Mouse (Mus musculus) splenic B cell, adult 2 months (primary cell): ENCODE data around the gene Crcp.

Experiments
- DNase-seq: peaks from one replicate; pipeline ENCODE4 v3.0.0-alpha.2; 2011; ENCODE audit warnings: low read depth, low spot score
- H3K27me3 ChIP-seq: 2 replicates; pipeline ENCODE4 v1.6.1; 2012; ENCODE audit warnings: mild to moderate bottlenecking, low read length, moderate library complexity, mixed read lengths; ENCODE audit not compliant: control insufficient read depth, poor library complexity, insufficient read depth, severe bottlenecking
- H3K36me3 ChIP-seq: 2 replicates; pipeline ENCODE4 v1.6.1; 2012; ENCODE audit warnings: mild to moderate bottlenecking, low read length, moderate library complexity, mixed read lengths; ENCODE audit not compliant: control insufficient read depth, poor library complexity, insufficient read depth, severe bottlenecking

Crcp gene

DNA sequence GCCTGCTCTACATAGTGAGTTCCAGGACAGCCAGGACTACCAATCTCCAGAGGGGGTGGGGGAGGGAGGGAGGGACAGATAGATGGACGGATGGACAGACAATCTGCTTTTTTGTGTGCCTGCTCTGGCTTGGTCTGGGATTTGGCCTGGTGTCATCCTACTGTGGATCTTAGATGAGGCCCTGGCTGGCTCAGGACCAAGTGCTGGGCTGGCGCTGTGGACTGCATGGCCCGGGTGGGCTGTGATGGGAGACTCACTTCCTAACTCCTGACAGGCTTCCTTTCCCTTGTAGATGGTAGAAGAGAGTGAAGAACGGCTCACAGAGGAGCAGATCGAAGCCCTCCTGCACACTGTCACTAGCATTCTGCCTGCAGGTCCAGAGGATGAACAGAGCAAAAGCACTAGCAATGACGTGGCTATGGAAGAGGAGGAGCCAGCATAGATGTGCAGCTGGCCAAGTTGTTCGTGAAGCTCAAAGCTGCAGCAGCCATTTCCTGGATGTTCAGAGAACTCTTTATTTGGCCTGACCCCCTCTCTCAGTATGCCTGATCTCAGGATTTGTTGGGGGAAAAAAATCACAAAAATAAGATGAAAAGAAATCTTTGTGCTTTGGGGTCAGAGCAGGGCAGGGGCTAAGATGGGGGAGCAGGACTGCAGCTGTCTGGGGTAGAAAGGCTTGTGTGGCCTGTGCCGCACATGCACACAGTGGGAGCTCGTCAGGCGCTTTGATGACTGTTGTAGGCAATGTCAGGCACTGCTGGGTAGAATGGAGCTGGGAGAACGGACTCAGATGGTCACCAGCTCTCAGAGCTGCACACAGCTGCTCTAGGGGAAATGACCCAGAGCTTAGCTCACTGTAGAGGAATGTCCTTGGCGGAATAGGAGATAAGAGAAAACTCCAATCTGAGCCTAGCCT is 30.6 kb downstream of the Crcp start:
- DNase-seq = no peak
- peaks cover 4% of the 10 kb centered on the region; the same call in 1 of the 2 replicates for H3K36me3 ChIP-seq
- H3K27me3 ChIP-seq = no peaks in the 10 kb centered on the region

DNA sequence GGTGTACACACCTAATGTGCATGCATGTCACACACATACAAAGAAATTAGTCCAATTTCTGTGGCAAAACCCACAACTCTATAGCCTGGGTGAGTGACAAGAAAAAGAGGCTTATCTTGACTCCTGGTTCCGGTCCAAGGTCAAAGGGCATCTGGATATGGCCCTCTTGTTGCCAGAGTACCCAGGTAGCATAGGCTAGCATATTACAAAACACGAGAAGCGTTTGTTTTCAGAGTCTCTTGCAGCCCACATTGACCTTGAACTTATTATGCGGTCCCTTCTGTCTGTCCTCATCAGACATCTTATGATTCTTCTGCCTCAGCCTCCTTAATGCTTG is 31.2 kb downstream of the Crcp start:
- H3K27me3 ChIP-seq = no peaks in the 10 kb centered on the region
- H3K36me3 ChIP-seq = peaks cover 4% of the 10 kb centered on the region; the same call in 1 of the 2 replicates
- DNase-seq = no peak

DNA sequence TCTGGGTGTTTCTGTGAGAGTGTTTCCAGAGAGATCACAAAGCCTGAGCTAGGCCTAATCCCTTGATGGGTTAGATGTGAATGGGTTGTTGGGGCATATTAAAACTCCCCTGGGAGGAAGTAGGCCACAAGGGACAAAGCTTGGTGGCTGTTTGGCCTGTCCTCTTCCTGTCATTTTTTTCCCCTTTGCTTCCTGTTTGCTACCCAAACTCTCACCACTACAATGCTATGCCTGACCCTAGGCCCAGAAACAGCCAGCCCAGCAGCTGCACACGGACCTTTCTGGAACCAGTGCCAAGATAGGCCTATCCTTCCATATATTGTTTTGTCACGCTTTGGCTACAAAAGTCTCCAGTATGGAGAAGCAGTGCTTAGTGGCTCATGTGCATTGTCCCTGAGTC is 33.0 kb downstream of the Crcp start:
- DNase-seq = peak; percentile 79
- no peaks in the 10 kb centered on the region for H3K27me3 ChIP-seq
- peaks cover 4% of the 10 kb centered on the region; the same call in 1 of the 2 replicates for H3K36me3 ChIP-seq

DNA sequence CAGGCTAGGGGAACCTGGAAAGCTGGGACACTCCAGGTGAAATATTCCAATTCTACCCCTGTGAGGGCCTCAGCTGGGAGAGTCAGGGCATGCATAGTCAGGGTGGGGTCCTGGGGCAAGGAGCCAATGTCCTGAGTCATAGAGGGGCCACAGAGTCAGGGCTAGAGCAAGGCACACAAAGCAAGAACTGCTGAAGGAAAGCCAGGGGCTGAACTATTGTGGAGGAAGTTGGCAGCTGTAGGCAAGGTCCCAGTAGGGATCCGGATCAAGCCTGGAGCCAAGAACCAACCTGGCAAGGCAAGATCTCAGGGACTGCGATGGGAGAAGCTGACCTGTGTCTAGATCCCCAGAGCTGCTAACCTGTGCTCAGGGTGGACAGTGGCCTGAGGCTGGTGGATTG is 34.7 kb downstream of the Crcp start:
- no peak for DNase-seq
- Histone ChIP-seq H3K27me3 (no peaks in the 10 kb centered on the region), H3K36me3 (peaks cover 4% of the 10 kb centered on the region; the same call in 1 of the 2 replicates)

DNA sequence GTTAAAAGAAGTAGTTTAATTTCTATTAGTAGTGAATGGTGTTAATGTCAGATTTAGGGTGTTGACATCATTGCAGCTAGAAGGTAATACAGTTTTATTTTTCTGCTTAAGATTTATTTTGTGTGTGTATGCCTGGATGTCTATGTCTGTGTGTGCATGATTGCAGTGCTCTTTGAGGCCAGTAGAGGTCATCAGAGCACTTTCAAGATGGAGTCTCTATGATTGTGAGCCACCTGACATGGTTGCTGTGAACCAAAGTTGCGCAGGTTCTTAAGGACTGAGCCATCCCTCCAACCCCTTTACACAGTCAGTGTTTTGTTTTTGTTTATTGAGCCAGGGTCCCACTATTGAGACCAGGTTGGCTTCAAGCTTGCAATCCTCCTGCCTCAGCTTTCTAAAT is 36.5 kb downstream of the Crcp start:
- DNase-seq = peak; percentile 56
- H3K36me3 ChIP-seq = no peaks in the 10 kb centered on the region
- H3K27me3 ChIP-seq = no peaks in the 10 kb centered on the region

DNA sequence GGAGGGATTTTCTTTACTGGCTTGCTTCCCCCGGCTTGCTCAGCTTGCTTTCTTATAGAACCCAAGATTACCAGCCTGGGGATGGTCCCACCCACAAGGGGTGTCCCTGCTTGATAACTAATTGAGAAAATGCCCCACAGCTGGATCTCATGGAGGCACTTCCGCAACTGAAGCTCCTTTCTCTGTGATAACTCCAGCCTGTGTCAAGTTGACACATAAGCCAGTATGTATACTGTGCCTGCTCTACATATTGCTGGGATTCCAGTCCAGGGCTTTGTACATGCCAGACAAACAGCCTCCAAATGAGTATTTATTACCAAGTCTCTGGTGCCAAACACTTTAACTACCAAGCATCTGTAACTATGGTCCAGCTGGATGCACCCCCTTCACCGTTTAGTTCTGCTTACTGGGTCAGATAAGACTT is 38.8 kb downstream of the Crcp start:
- no peak for DNase-seq
- Histone ChIP-seq H3K36me3 (no peaks in the 10 kb centered on the region), H3K27me3 (no peaks in the 10 kb centered on the region)

DNA sequence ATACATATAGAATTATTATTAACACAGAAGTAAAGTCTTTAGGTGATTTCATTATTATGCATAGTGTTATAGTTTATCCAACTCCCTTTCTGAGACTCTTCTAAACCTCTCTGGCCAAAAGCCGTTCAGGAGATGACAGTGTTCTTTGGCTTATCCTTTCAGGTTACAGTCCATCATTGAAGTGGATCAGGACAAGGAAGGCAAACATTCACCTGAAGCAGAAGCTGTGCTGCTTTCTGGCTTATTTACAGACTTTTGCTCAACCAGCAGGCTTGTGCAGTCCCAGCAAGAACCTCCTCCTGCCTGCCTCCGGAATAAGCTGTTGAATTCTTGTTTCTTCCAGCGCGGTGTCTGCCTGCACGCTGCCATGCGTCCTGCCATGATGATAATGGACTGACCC is 43.9 kb downstream of the Crcp start, which contains the start of gene Tpst1:
Gene Tpst1, plus strand, starts transcription at position 301 of the 400 bp plus-strand sequence.
- Histone ChIP-seq H3K27me3 (no peaks in the 10 kb centered on the region), H3K36me3 (no peaks in the 10 kb centered on the region)
- no peak for DNase-seq

DNA sequence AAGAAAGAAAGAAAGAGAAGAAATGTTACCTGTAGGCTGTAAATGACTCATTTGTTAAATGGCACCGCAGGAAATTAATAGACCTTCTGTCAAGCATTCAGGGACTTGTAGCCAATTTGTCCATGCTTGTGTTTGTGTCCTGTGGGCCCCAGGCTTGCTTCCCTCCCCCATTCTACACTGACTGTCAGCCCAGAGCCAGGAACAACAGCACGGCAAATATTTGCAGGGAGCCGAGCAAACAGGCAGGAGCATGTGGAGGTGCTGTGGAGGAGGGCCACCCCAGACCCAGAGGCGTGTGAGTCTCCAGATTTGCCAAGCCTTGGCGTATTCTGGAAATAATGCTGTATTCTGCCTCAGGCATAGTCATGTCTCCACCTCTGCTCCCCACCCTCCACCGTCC is 45.4 kb downstream of the Crcp start:
- DNase-seq = no peak

DNA sequence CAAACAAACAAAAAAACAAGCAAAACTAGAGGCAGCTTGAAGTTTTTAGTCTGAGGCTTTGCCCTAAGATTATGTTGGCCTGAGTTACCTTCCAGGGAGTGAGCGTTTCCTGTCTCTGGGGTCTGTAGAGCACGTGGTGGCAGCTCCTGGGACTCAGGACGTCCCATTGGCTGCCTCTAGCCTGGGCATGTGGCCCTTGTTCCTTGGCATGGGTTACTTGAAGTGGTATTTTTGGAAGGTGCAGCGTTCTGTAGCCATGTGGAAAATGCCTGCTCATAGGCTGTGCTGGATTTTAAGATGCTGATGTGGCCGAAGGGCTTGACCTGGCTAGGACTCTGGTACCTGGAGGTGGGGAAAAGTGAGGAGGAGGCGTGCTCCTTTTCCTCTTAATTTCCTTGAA is 47.3 kb downstream of the Crcp start:
- Histone ChIP-seq H3K36me3 (no peaks in the 10 kb centered on the region), H3K27me3 (no peaks in the 10 kb centered on the region)
- DNase-seq = no peak

More for the DNA sequence above, 45.4 kb downstream of the Crcp start:
- no peaks in the 10 kb centered on the region for H3K36me3 ChIP-seq
- no peaks in the 10 kb centered on the region for H3K27me3 ChIP-seq

DNA sequence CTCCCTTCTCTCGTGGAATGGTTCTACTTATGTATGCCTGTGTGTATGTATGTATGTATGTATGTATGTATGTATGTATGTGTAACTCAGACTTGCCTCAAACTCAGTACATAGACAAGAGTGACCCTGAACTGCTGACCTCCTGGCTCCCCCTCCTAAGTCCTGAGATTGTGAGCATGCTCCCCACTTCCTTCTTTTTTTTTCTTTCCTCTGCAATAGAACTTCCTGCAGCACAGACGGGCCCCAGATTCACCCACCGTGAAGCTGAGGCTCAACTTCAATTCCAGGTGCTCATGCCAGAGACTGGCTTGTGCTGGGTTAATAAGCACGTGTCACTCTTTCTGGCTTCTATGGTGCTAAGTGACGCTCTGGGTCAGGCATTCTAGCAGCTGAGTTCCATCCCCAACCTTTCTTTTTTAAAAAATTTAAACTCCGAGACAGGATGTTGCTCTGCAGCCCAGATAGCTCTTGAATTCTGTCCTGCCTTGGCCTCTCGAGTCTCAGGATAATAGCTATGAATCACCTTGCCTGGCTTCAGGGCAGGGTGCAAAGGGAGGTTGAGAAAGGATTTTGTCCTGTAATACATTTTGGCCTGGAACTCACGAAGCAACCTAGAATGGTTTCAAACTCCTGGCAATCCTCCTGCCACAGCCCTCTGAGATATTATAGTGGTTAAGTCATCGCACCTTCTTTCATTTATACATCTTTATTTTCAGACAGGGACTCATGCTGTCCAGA is 49.2 kb downstream of the Crcp start:
- Histone ChIP-seq H3K27me3 (no peaks in the 10 kb centered on the region), H3K36me3 (no peaks in the 10 kb centered on the region)
- peak; percentile 39 for DNase-seq

DNA sequence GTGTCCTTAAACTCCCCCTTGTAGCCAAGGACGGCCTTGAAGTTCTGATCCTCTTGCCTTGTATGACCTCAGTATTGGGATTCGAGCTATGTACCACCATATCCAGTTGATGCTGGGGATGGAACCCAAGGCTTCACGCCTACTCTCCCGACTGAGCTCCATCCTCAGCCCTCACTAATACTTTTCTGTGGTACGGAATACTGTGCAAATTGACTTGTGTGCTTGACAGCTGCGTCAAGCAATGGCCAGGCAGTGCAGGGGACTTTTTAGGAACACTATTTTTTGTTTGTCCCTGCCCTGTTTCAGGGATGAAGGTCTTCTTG is 49.7 kb downstream of the Crcp start:
- no peak for DNase-seq
- Histone ChIP-seq H3K27me3 (no peaks in the 10 kb centered on the region), H3K36me3 (no peaks in the 10 kb centered on the region)

DNA sequence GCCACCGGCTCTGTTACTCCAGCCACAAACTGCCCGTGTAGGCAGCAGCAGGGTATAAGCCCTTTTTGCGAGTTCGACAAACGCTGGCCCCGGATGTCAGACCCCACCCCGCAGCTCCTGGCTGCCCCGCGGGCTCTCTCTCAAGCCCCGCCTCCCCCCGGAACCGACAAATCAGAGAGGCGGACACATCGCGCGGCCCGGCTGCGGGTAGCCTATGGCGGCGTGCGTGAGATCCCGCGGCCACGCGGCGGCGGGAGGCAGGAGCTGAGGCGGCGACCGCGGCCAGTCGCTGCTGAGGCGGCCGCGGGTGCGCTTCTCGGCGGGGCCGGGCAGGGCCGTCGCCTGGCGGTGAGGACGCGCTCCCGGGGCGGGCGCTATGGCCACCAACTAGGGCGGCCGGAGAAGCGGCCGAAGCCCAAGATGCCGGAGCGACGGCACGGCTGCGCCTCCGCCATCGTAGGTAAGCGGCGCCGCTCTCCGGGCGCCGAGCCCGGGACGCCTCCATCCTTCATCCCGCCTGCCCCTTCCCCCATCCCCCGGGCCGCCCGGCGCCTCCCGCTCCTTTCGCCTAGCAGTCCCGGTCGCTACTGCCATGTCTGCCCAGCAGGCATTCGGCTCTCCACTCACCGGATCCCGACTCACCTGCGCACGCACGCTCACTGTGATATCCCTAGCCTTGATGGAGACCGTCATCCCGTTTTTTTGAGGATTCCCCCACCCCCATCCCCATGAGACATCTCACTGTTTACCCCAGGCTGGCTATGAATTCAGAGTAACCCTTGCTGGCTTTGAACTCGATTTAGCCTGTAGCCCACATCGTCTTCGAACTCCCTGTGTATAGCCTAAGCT is 50.3 kb downstream of the Crcp start:
- Histone ChIP-seq H3K36me3 (no peaks in the 10 kb centered on the region), H3K27me3 (no peaks in the 10 kb centered on the region)
- peak; percentile 92 for DNase-seq

DNA sequence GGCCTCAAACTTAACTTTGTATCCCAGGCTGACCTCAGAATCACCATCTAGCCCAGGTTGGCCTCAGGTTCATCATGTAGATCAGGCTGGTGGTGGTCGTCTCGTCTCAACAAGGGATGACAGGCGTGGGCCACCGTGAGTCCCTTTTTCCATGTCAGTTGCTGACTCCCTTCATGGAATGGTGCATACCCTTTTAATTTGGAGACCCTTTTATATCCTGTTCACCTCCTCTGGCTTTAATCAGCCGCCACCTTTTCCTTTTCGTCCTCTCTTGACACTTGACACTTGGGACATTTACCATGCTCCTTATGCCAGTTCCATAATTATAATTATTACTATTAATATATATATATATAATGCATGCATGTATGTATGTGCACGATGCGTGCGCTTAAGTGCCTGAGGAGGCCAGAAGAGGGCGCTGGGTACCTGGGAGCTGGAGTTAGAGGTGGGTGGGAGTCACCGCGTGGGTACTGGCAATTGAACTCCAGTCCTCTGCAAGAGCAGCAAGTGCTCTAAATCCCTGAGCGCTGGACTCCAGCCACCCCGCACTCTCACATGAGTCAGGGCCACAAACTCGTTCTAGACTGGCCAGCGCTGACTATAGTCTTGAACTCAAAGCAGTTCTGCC is 51.1 kb downstream of the Crcp start:
- H3K27me3 ChIP-seq = no peaks in the 10 kb centered on the region
- DNase-seq = peak; percentile 39
- H3K36me3 ChIP-seq = no peaks in the 10 kb centered on the region

DNA sequence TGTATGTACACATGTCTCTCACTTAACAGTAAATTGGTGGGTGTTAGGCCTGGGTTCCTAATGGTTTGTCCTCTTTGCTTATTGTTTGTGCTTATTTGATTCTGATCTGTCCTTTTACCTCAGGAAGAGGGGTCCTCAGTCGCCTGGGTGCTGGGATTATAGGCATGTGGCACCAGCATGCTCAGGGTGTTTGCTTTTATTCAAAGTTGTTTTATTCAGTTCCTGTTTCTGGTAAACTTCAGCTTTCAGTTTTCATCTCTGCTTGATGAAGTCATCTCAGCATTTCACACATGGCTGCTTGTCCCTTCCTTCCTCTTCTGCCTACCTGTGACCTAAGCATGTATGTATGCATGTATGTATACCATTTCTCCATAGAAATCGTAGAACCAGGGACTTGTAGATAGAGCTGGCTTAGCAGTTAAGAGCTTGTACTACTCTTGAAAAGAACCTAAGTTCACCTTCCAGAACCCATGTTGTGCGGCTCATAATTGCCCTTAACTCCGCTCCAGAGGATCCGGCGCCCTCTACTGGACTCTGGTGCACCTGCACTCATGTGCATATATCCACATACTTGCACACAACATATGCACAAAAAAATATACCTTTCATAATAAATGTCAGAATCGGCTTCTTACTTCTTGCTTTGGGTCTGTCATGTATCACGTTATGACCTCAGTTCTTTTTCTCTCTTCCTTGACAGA is 52.2 kb downstream of the Crcp start:
- peak; percentile 92 for DNase-seq
- H3K27me3 ChIP-seq = no peaks in the 10 kb centered on the region
- H3K36me3 ChIP-seq = no peaks in the 10 kb centered on the region
